In the genomic region with DNA sequence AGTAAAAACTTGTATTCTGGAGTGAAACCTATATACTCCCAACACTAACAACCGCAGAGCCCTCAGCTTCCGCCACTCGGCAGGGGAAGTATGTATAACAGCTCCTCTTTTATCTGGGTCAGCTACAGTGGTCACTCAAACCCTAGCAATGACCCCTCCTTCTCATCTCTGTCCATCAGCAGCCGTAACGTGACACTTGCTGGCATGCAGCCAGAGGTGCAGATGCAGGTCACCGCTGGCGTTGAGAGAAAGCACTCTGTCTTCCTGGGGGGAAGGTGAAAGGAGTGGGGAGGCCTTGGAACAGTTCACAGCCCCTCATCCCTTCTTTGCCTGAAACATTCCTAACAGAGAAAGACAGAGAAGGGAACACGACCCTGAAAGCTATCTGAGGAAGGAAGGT, we compare ENCODE assay signal across 24 mouse cellular contexts. TPM values are rescaled to one million over a fixed set of nuclear protein-coding genes. Genes with fewer than 3 reads are reported as not detected.
DNase-seq lines count a peak whose midpoint lies in the region; ATAC-seq and TF ChIP-seq lines count a peak whose summit lies in the region.
"Had no signal": no experiment of that assay in that cellular context is flagged by ENCODE, and none has a peak within 500 bp of the region (broad histone marks: within the 10 kb centered on the region; RNA-seq: fewer than 3 reads in every experiment).

No protein-coding gene starts in this region.

- no peak for TF ChIP-seq POLR2A in kidney, adult 2 months (IDR thresholded peaks at IDR 0.05; ENCODE audit: low read depth, low read length)

- H3K36me3 ChIP-seq in kidney, adult 2 months (ENCODE audit: control insufficient read depth, insufficient read depth, low read length), result peaks cover 5% of the 10 kb centered on the region
- H3K36me3 ChIP-seq in kidney, embryonic 14.5 days (ENCODE audit: control insufficient read depth, insufficient read depth, low read length), result peaks cover 97% of the 10 kb centered on the region
- peaks cover 25% of the 10 kb centered on the region for H3K36me3 ChIP-seq in liver, embryonic 16.5 days (ENCODE audit: control insufficient read depth, insufficient read depth)
- peaks cover 72% of the 10 kb centered on the region for H3K36me3 ChIP-seq in liver, embryonic 11.5 days (ENCODE audit: control insufficient read depth, insufficient read depth, low read length)
- peaks cover 15% of the 10 kb centered on the region; the same call in 1 of the 2 replicates for H3K36me3 ChIP-seq in forebrain, embryonic 11.5 days (ENCODE audit: control insufficient read depth, insufficient read depth, low read length)

- WGBS in kidney, adult 2 months, result 40% methylated on average over 8 of the region's 8 CpGs
- WGBS in kidney, embryonic 14.5 days, result 39% methylated on average over 8 of the region's 8 CpGs
- WGBS in liver, embryonic 16.5 days (ENCODE audit: insufficient replicate concordance), result 65% methylated on average over 8 of the region's 8 CpGs
- 62% methylated on average over 8 of the region's 8 CpGs for WGBS in liver, embryonic 11.5 days
- 73% methylated on average over 8 of the region's 8 CpGs for WGBS in forebrain, embryonic 11.5 days

- no peak overlapping the region for H3K4me3 ChIP-seq in kidney, adult 2 months (ENCODE audit: insufficient read depth, low read depth, low read length)
- no peak overlapping the region for H3K4me3 ChIP-seq in kidney, embryonic 14.5 days (ENCODE audit: low read length)
- no peak overlapping the region for H3K4me3 ChIP-seq in liver, embryonic 16.5 days (ENCODE audit: low read depth, low read length)
- H3K4me3 ChIP-seq in liver, embryonic 11.5 days (ENCODE audit: low read depth, low read length), result no peak overlapping the region
- H3K4me3 ChIP-seq in forebrain, embryonic 11.5 days (ENCODE audit: low read depth, low read length), result no peak overlapping the region
- H3K4me3 ChIP-seq: forebrain, embryonic 10.5 days; heart, embryonic 13.5 days; limb, embryonic 10.5 days; megakaryocyte, embryonic 14.5 days; midbrain, embryonic 13.5 days had no signal

- no peaks in the 10 kb centered on the region for H3K9me3 ChIP-seq in kidney, embryonic 14.5 days (ENCODE audit: control insufficient read depth, low read length)
- no peaks in the 10 kb centered on the region for H3K9me3 ChIP-seq in liver, embryonic 16.5 days (replicated peaks; ENCODE audit: control insufficient read depth, low read length)
- H3K9me3 ChIP-seq in liver, embryonic 11.5 days (ENCODE audit: control insufficient read depth, low read length), result no peaks in the 10 kb centered on the region
- no peaks in the 10 kb centered on the region for H3K9me3 ChIP-seq in forebrain, embryonic 11.5 days (ENCODE audit: control insufficient read depth, low read length)
- H3K9me3 ChIP-seq: forebrain, embryonic 10.5 days; heart, embryonic 13.5 days; limb, embryonic 10.5 days; megakaryocyte, embryonic 14.5 days; midbrain, embryonic 13.5 days had no signal

- no peak overlapping the region for H3K27ac ChIP-seq in kidney, adult 2 months (ENCODE audit: insufficient read depth, low read depth, low read length)
- H3K27ac ChIP-seq in kidney, embryonic 14.5 days (ENCODE audit: low read depth, low read length), result no peak overlapping the region
- no peak overlapping the region for H3K27ac ChIP-seq in liver, embryonic 16.5 days (ENCODE audit: low read length)
- no peak overlapping the region for H3K27ac ChIP-seq in liver, embryonic 11.5 days (ENCODE audit: low read depth, low read length)
- no peak overlapping the region for H3K27ac ChIP-seq in forebrain, embryonic 11.5 days (ENCODE audit: low read depth, low read length)
- H3K27ac ChIP-seq: forebrain, embryonic 10.5 days; heart, embryonic 13.5 days; limb, embryonic 10.5 days; midbrain, embryonic 13.5 days had no signal

- ATAC-seq in kidney, embryonic 14.5 days (ENCODE audit: low FRiP score, low TSS enrichment), result no peak
- ATAC-seq in liver, embryonic 16.5 days (ENCODE audit: low read depth), result peak; percentile 23; the same call in 1 of the 2 replicates
- ATAC-seq in liver, embryonic 11.5 days (replicated peaks; ENCODE audit: low FRiP score), result no peak
- no peak for ATAC-seq in forebrain, embryonic 11.5 days (replicated peaks; ENCODE audit: low FRiP score)
- ATAC-seq: activated CD4-positive, CD25-positive, alpha-beta regulatory T cell, adult 4 months; forebrain, postnatal 0 days; midbrain, embryonic 13.5 days had no signal

- H3K9ac ChIP-seq in kidney, embryonic 14.5 days (ENCODE audit: low read depth, low read length), result no peak overlapping the region
- no peak overlapping the region for H3K9ac ChIP-seq in liver, embryonic 16.5 days (ENCODE audit: low read depth, low read length)
- no peak overlapping the region for H3K9ac ChIP-seq in liver, embryonic 11.5 days (ENCODE audit: low read depth, low read length)
- no peak overlapping the region for H3K9ac ChIP-seq in forebrain, embryonic 11.5 days (ENCODE audit: low read length)
- H3K9ac ChIP-seq: forebrain, postnatal 0 days; heart, embryonic 13.5 days; midbrain, embryonic 13.5 days had no signal

- TF ChIP-seq CTCF in kidney, adult 2 months (conservative IDR thresholded peaks at IDR 0.05; ENCODE audit: insufficient read depth, insufficient read length, low read depth, low read length), result no peak

- no peaks in the 10 kb centered on the region; the same call in 1 of the 2 replicates for H3K4me1 ChIP-seq in kidney, adult 2 months (ENCODE audit: control insufficient read depth, insufficient read depth, low read length)
- no peaks in the 10 kb centered on the region for H3K4me1 ChIP-seq in kidney, embryonic 14.5 days (ENCODE audit: control insufficient read depth, insufficient read depth, low read length)
- H3K4me1 ChIP-seq in liver, embryonic 16.5 days (ENCODE audit: control insufficient read depth, low read depth, low read length), result no peaks in the 10 kb centered on the region; the same call in 1 of the 2 replicates
- H3K4me1 ChIP-seq in liver, embryonic 11.5 days (replicated peaks; ENCODE audit: control insufficient read depth, insufficient read depth, low read length), result no peaks in the 10 kb centered on the region
- H3K4me1 ChIP-seq in forebrain, embryonic 11.5 days (replicated peaks; ENCODE audit: control insufficient read depth, insufficient read depth, low read length), result no peaks in the 10 kb centered on the region
- H3K4me1 ChIP-seq: midbrain, embryonic 13.5 days had no signal

- DNase-seq in embryo, embryonic 10 days (ENCODE audit: low spot score), result peak; percentile 61
- no peak for DNase-seq in embryo, embryonic 9.5 days (ENCODE audit: extremely low spot score)
- peak; percentile 38 for DNase-seq in kidney, adult 2 months
- DNase-seq in liver, embryonic 11.5 days (ENCODE audit: low spot score), result no peak
- peak; percentile 58 for DNase-seq in yolk sac, embryonic 10.5 days (ENCODE audit: low spot score)
- DNase-seq in forebrain, embryonic 11.5 days (ENCODE audit: low spot score), result no peak
- DNase-seq: adrenal gland, postnatal 14 days; cerebellum, adult 2 months; cerebellum, postnatal 25 days; forebrain, postnatal 0 days; heart, adult 18-20 months; heart, postnatal 14 days; kidney, adult 11 months; lung, adult 2 months; right cerebral cortex, postnatal 25 days had no signal

- H3K27me3 ChIP-seq in kidney, adult 2 months (replicated peaks; ENCODE audit: control insufficient read depth, insufficient read depth, low read length), result no peaks in the 10 kb centered on the region
- no peaks in the 10 kb centered on the region for H3K27me3 ChIP-seq in kidney, embryonic 14.5 days (ENCODE audit: control insufficient read depth, insufficient read depth, low read length)
- no peaks in the 10 kb centered on the region for H3K27me3 ChIP-seq in liver, embryonic 16.5 days (ENCODE audit: control insufficient read depth, insufficient read depth, low read depth, low read length)
- H3K27me3 ChIP-seq in liver, embryonic 11.5 days (replicated peaks; ENCODE audit: control insufficient read depth, insufficient read depth, low read length), result no peaks in the 10 kb centered on the region
- H3K27me3 ChIP-seq in forebrain, embryonic 11.5 days (ENCODE audit: control insufficient read depth, insufficient read depth, low read length), result no peaks in the 10 kb centered on the region
- H3K27me3 ChIP-seq: heart, embryonic 13.5 days; megakaryocyte, embryonic 14.5 days; midbrain, embryonic 13.5 days had no signal

- H3K4me2 ChIP-seq in kidney, embryonic 14.5 days (replicated peaks; ENCODE audit: low read depth, low read length), result no peak overlapping the region
- H3K4me2 ChIP-seq in liver, embryonic 16.5 days (ENCODE audit: low read depth, low read length), result no peak overlapping the region
- H3K4me2 ChIP-seq in liver, embryonic 11.5 days, result no peak overlapping the region
- H3K4me2 ChIP-seq in forebrain, embryonic 11.5 days (ENCODE audit: low read depth, low read length, severe bottlenecking), result no peak overlapping the region
- H3K4me2 ChIP-seq: heart, embryonic 13.5 days; midbrain, embryonic 13.5 days had no signal

RNA-seq across cellular contexts. Expression of gene Qrich2, which starts 13.8 kb away (rescaled TPM):
- 0.08 and 0.24 TPM in 2 replicates for polyA plus RNA-seq in kidney, adult 2 months (2012; rRNA removed)
- 0.34 and 0.39 TPM in 2 replicates for polyA plus RNA-seq in kidney, embryonic 14.5 days (2014; fragmentation: Nextera tagmentation; extraction: Ambion mirVana)
- not detected in 2 replicates for polyA plus RNA-seq in liver, embryonic 16.5 days (2015; fragmentation: Nextera tagmentation; extraction: Ambion mirVana)
- 0.16 TPM in 1 of 2 replicates, not detected in the other for polyA plus RNA-seq in liver, embryonic 11.5 days (2014; fragmentation: Nextera tagmentation; extraction: Ambion mirVana)
- not detected in 2 replicates for polyA plus RNA-seq in forebrain, embryonic 11.5 days (2014; fragmentation: Nextera tagmentation; extraction: Ambion mirVana)
- polyA plus RNA-seq: activated CD4-positive, CD25-positive, alpha-beta regulatory T cell, adult 4 months; embryonic facial prominence, embryonic 11.5 days; forebrain, postnatal 0 days; heart, embryonic 13.5 days; midbrain, embryonic 13.5 days had no signal

RNA-seq across cellular contexts. Expression of gene Prpsap1, which starts 14.2 kb away (rescaled TPM):
- polyA plus RNA-seq in kidney, adult 2 months (2012; rRNA removed), result 87.5 and 91.1 TPM in 2 replicates
- 160 and 212 TPM in 2 replicates for polyA plus RNA-seq in kidney, embryonic 14.5 days (2014; fragmentation: Nextera tagmentation; extraction: Ambion mirVana)
- polyA plus RNA-seq in liver, embryonic 16.5 days (2015; fragmentation: Nextera tagmentation; extraction: Ambion mirVana), result 47.6 and 47.9 TPM in 2 replicates
- polyA plus RNA-seq in liver, embryonic 11.5 days (2014; fragmentation: Nextera tagmentation; extraction: Ambion mirVana), result 133 and 135 TPM in 2 replicates
- 188 and 195 TPM in 2 replicates for polyA plus RNA-seq in forebrain, embryonic 11.5 days (2014; fragmentation: Nextera tagmentation; extraction: Ambion mirVana)

RNA-seq across cellular contexts. Expression of gene Ubald2, which starts 45.9 kb away (rescaled TPM):
- 195 and 211 TPM in 2 replicates for polyA plus RNA-seq in kidney, adult 2 months (2012; rRNA removed)
- 79.7 and 80.8 TPM in 2 replicates for polyA plus RNA-seq in kidney, embryonic 14.5 days (2014; fragmentation: Nextera tagmentation; extraction: Ambion mirVana)
- polyA plus RNA-seq in liver, embryonic 16.5 days (2015; fragmentation: Nextera tagmentation; extraction: Ambion mirVana), result 34.1 and 34.5 TPM in 2 replicates
- polyA plus RNA-seq in liver, embryonic 11.5 days (2014; fragmentation: Nextera tagmentation; extraction: Ambion mirVana), result 78.6 and 80.2 TPM in 2 replicates
- polyA plus RNA-seq in forebrain, embryonic 11.5 days (2014; fragmentation: Nextera tagmentation; extraction: Ambion mirVana), result 80.2 and 83.7 TPM in 2 replicates

RNA-seq across cellular contexts. Expression of gene Sphk1, which starts 50.9 kb away (rescaled TPM):
- 9.9 and 12.0 TPM in 2 replicates for polyA plus RNA-seq in kidney, adult 2 months (2012; rRNA removed)
- 3.0 and 3.7 TPM in 2 replicates for polyA plus RNA-seq in kidney, embryonic 14.5 days (2014; fragmentation: Nextera tagmentation; extraction: Ambion mirVana)
- 23.7 and 24.3 TPM in 2 replicates for polyA plus RNA-seq in liver, embryonic 16.5 days (2015; fragmentation: Nextera tagmentation; extraction: Ambion mirVana)
- 39.0 and 44.1 TPM in 2 replicates for polyA plus RNA-seq in liver, embryonic 11.5 days (2014; fragmentation: Nextera tagmentation; extraction: Ambion mirVana)
- polyA plus RNA-seq in forebrain, embryonic 11.5 days (2014; fragmentation: Nextera tagmentation; extraction: Ambion mirVana), result 3.8 and 3.9 TPM in 2 replicates
- polyA plus RNA-seq: activated CD4-positive, CD25-positive, alpha-beta regulatory T cell, adult 4 months had no signal

Comparison
In these comparisons a context has a peak if more than half of its experiments do, and no peak if none do; other contexts are left out.
1. DNase-seq: peak in embryo, embryonic 10 days (single experiment), kidney, adult 2 months (single experiment) and yolk sac, embryonic 10.5 days (single experiment); none in embryo, embryonic 9.5 days (single experiment), liver, embryonic 11.5 days (single experiment) and forebrain, embryonic 11.5 days (single experiment).